Mouse (Mus musculus): ENCODE measurements around the gene Trappc2l. TPM values are rescaled to one million over a fixed set of nuclear protein-coding genes. Genes with fewer than 3 reads are reported as not detected.

The Trappc2l gene
- polyA plus RNA-seq (2017; shearing (Covaris generic)) = 10 to 100 TPM; 47.4 to 54.6 TPM

DNA sequence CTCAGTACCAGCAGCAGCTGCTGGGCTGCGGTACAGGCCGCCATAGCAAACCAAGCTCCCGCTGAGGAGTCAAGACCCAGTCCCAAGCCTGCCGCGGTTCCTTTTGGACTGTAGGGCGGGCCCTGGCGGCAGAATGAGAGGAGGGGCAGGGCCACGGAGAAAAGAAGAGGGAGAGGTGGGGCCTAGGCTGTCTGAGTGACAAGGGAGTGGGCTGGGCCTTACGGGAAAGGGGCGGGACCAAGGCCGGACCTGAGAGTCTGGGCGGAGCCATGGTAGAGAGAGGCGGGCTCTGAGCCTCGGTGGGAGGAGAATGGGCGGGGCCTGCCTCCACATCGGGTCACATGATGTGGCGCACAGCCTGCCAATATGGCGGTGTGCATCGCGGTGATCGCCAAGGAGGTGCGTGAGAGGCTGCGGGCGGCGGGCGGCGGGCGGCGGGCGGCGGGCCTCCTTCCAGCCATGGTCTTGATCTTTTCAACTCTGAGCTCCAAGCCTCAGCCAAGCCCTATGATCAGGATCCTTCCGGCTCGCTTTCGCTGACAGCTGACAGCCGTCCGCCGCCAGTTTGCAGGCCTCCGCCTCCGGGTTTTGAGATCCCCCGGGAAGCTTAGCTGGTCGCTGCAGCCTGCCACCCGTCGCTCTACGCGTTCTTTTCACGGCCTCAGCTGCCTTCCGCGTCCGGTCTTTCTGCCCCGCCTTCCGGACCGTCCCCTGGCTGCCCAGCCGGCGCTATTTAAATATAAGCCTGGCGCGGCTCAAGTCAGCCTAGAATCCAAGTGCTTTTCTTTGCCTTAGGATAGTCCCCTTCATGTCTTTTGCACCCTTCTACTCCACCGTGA lies at the start of gene Trappc2l, which contains the start of gene Galns:
TSS of gene Trappc2l (plus strand) at position 346 of the 839 bp plus-strand sequence.
TSS of gene Galns (minus strand) at position 169 of the 839 bp plus-strand sequence.

DNA sequence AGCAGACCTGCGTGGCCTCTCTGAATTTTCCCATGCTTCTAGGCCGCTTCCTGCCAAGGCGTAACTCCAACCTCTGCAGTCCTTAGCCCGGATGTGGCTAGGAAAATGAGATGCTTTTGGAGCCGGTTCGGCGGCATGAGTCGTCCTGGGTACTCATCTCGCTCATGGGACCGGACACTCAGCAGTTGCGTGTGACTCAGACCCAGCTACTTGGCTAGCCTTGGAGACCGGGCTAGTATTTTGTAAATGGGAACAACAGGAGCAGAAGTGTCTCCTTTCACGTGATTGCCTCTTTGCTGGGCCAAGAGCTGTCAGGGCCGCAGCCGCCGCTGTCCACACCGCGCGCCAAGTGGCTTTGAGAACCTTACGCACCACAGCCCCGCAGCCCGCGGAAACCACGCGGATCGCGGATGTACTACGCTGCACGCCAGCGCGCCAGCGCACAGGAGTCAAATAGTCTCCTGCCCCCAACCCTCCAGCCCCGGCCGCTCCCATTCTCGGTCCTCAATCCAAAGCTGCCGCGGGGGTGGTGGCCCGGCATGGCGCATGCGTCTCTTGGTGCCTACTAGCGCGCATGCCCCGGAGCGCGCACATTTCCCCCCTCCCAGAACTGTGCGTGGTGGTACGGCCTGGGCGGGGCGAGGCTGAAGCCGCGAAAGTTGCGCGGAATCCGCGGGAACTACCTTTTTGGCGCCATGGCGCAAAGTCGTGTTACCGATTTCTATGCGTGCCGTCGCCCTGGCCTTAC lies 43.9 kb upstream of the Trappc2l start, which contains the start of gene Cdt1:
TSS of gene Cdt1 (plus strand) at position 655 of the 748 bp plus-strand sequence.

DNA sequence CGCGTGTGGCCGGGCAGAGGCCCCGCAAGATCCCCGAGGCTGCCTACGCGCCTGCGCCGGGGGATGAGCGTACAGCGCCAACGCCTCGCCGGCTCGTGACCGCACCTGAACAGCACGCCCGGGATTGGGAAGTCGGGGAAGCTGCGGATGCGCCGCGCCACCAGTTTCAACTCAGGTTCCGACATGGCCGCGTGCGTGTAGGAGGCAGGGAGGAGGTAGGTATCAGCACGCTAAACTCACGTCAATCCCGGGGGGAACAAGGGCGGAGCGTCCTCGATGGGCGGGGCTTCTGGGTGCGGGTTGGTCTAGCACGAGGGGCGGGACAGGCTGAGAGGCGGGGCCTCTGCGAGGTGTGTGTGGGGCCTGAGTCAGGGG lies 34.8 kb upstream of the Trappc2l start, which contains the start of gene Aprt:
TSS of gene Aprt (minus strand) at position 262 of the 375 bp plus-strand sequence.

DNA sequence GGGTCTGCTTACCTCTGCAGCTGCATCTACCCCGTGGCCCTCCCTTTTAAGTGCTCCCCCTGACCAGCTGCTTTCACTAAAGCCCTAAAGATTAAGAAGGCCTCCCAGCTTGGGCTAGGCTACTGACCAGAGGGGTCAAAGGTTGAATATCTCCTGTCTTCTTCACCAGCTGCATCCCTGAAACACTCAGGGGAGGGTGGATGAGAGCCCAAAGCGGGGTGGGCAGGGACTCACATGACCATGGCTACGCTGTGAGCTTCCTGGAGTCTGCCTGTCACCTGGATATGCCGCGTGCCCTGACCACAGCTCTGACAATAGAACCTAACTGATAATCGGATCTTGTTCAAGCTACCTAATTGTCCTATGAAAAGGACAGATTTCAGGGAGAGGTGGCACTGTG lies 11.3 kb downstream of the Trappc2l start, which contains the start of gene Pabpn1l:
TSS of gene Pabpn1l (minus strand) at position 13 of the 400 bp plus-strand sequence.

Other genes starting within 250 kb of the Trappc2l start
- gene Zc3h18, start 235.0 kb upstream of the Trappc2l start, polyA plus RNA-seq (2017; shearing (Covaris generic)) = 10 to 100 TPM; 32.9 to 46.8 TPM
- gene Il17c, start 189.6 kb upstream of the Trappc2l start, polyA plus RNA-seq (2017; shearing (Covaris generic)) = under 1 TPM; 0.54 to 0.58 TPM
- 1,000 to 10,000 TPM in 1 of 2 experiments, 100 to 1,000 TPM in 1; 815 to 1,144 TPM for gene Cyba, start 178.7 kb upstream of the Trappc2l start, polyA plus RNA-seq (2017; shearing (Covaris generic))
- 10 to 100 TPM; 18.2 to 22.0 TPM for gene Mvd, start 168.2 kb upstream of the Trappc2l start, polyA plus RNA-seq (2017; shearing (Covaris generic))
- 1 to 10 TPM; 5.3 to 6.0 TPM for gene Snai3, start 150.9 kb upstream of the Trappc2l start, polyA plus RNA-seq (2017; shearing (Covaris generic))
- 100 to 1,000 TPM; 135 to 165 TPM for gene Rnf166, start 135.6 kb upstream of the Trappc2l start, polyA plus RNA-seq (2017; shearing (Covaris generic))
- 10 to 100 TPM; 59.4 to 89.7 TPM for gene Ctu2, start 135.5 kb upstream of the Trappc2l start, polyA plus RNA-seq (2017; shearing (Covaris generic))
- 10 to 100 TPM in 1 of 2 experiments, 1 to 10 TPM in 1; 3.8 to 18.3 TPM for gene Piezo1, start 60.3 kb upstream of the Trappc2l start, polyA plus RNA-seq (2017; shearing (Covaris generic))
- gene Cdt1, start 43.6 kb upstream of the Trappc2l start, polyA plus RNA-seq (2017; shearing (Covaris generic)) = 10 to 100 TPM; 18.4 to 32.8 TPM
- gene Aprt, start 34.7 kb upstream of the Trappc2l start, polyA plus RNA-seq (2017; shearing (Covaris generic)) = 100 to 1,000 TPM; 210 to 270 TPM
- gene Galns, start 177 bp upstream of the Trappc2l start, polyA plus RNA-seq (2017; shearing (Covaris generic)) = 10 to 100 TPM; 15.8 to 16.0 TPM
- not detected for gene Pabpn1l, start 11.1 kb downstream of the Trappc2l start, polyA plus RNA-seq (2017; shearing (Covaris generic))
- 1 to 10 TPM in 1 of 2 experiments, under 1 TPM in 1; 0.42 to 1.2 TPM for gene Cbfa2t3, start 87.5 kb downstream of the Trappc2l start, polyA plus RNA-seq (2017; shearing (Covaris generic))
- gene Acsf3, start 163.8 kb downstream of the Trappc2l start, polyA plus RNA-seq (2017; shearing (Covaris generic)) = 1 to 10 TPM; 6.5 to 7.2 TPM
- under 1 TPM; 0.13 to 0.16 TPM for gene Cdh15, start 236.3 kb downstream of the Trappc2l start, polyA plus RNA-seq (2017; shearing (Covaris generic))